Mouse (Mus musculus) lung, embryonic 15.5 days (tissue): ENCODE data around the gene Fgfr2. TPM values are rescaled to one million over a fixed set of nuclear protein-coding genes. Genes with fewer than 3 reads are reported as not detected.

Experiments used
- ATAC-seq: fragments of 200-750 bp; cut with Nextera tagmentation; 2 replicates; pipeline ENCODE4 v1.8.0; 2017; ENCODE audit warnings: moderate number of reproducible peaks, borderline replicate concordance; ENCODE audit not compliant: low FRiP score, low TSS enrichment; ENCODE audit errors: extremely low read depth
- H3K27ac ChIP-seq: fragments of 300-500 bp; sonication (generic); 2 replicates; pipeline ENCODE4 v1.5.1; 2015; ENCODE audit warnings: moderate library complexity, mild to moderate bottlenecking, inconsistent platforms
- H3K27me3 ChIP-seq: fragments of 300-500 bp; sonication (generic); 2 replicates; pipeline ENCODE4 v1.6.1; 2015; ENCODE audit warnings: inconsistent platforms
- H3K36me3 ChIP-seq: fragments of 300-500 bp; sonication (generic); 2 replicates; pipeline ENCODE4 v1.6.1; 2015; ENCODE audit warnings: inconsistent platforms
- H3K4me1 ChIP-seq: fragments of 300-500 bp; sonication (generic); 2 replicates; pipeline ENCODE4 v1.6.1; 2015; ENCODE audit warnings: inconsistent platforms
- H3K4me2 ChIP-seq: fragments of 300-500 bp; sonication (generic); 2 replicates; pipeline ENCODE4 v1.6.1; 2015; ENCODE audit warnings: inconsistent platforms, mild to moderate bottlenecking, moderate library complexity
- H3K4me3 ChIP-seq: fragments of 300-500 bp; sonication (generic); 2 replicates; pipeline ENCODE4 v1.5.1; 2015; ENCODE audit warnings: mild to moderate bottlenecking, inconsistent platforms
- H3K9ac ChIP-seq: fragments of 300-500 bp; sonication (generic); 2 replicates; pipeline ENCODE4 v1.6.1; 2015; ENCODE audit warnings: inconsistent platforms
- H3K9me3 ChIP-seq: fragments of 300-500 bp; sonication (generic); 2 replicates; pipeline ENCODE4 v1.6.1; 2016; ENCODE audit warnings: inconsistent platforms
- WGBS: fragments of 180-500 bp; shearing (Covaris S2); methylation state at CpG from one replicate; pipeline ENCODE4 v1.1.7; 2015; 5-methylcytosine and 5-hydroxymethylcytosine counted together
- polyA plus RNA-seq: library from polyadenylated mRNA; unstranded; fragments of >200 nt; fragmentation: Nextera tagmentation; extraction: Ambion mirVana; gene quantifications from 2 replicates; pipeline ENCODE4 v1.2.1, GENCODE M21; 2015

Fgfr2 gene
- polyA plus RNA-seq, 1 experiment from 2014 or later: 160 TPM

- no peak overlapping the region for H3K4me2 ChIP-seq
- 58% methylated on average over 4 of the region's 4 CpGs for WGBS
- peaks cover 13% of the 10 kb centered on the region for H3K36me3 ChIP-seq
- H3K27ac ChIP-seq: no peak overlapping the region
- no peak for ATAC-seq
- no peak overlapping the region for H3K4me3 ChIP-seq
- H3K4me1 ChIP-seq: no peaks in the 10 kb centered on the region
- H3K9me3 ChIP-seq: no peaks in the 10 kb centered on the region
- no peak overlapping the region for H3K9ac ChIP-seq
- no peaks in the 10 kb centered on the region for H3K27me3 ChIP-seq
Measured at GRCm38 (mm10) chr7:132888518-132889249, 234.5 kb downstream of the Fgfr2 start.

GRCm38 (mm10) chr7:132888052-132888451 is 235.1 kb downstream of the Fgfr2 start:
- H3K9me3 ChIP-seq: no peaks in the 10 kb centered on the region

GRCm38 (mm10) chr7:132887019-132887804 is 235.9 kb downstream of the Fgfr2 start:
- ATAC-seq: no peak
- 0 out of 2 replicates have a peak overlapping the region, but pooled peaks have one; percentile 30 for H3K27ac ChIP-seq
- 46% methylated on average over 7 of the region's 7 CpGs for WGBS
- H3K9ac ChIP-seq: no peak overlapping the region
- H3K27me3 ChIP-seq: no peaks in the 10 kb centered on the region
- H3K9me3 ChIP-seq: no peaks in the 10 kb centered on the region
- no peak overlapping the region for H3K4me2 ChIP-seq
- peaks cover 28% of the 10 kb centered on the region for H3K36me3 ChIP-seq
- H3K4me3 ChIP-seq: no peak overlapping the region
- no peaks in the 10 kb centered on the region for H3K4me1 ChIP-seq

More at GRCm38 (mm10) chr7:132888052-132888451, 235.1 kb downstream of the Fgfr2 start:
- 42% methylated on average over 3 of the region's 3 CpGs for WGBS
- Histone ChIP-seq H3K36me3 (peaks cover 20% of the 10 kb centered on the region), H3K9ac (no peak overlapping the region), H3K4me2 (no peak overlapping the region), H3K27ac (no peak overlapping the region), H3K4me3 (no peak overlapping the region), H3K4me1 (no peaks in the 10 kb centered on the region), H3K27me3 (no peaks in the 10 kb centered on the region)
- ATAC-seq: no peak

GRCm38 (mm10) chr7:132884031-132884430 is 239.1 kb downstream of the Fgfr2 start:
- H3K4me1 ChIP-seq: no peaks in the 10 kb centered on the region
- no peaks in the 10 kb centered on the region for H3K27me3 ChIP-seq
- no peak overlapping the region for H3K27ac ChIP-seq
- no peak for ATAC-seq
- WGBS: 91% methylated on average over 7 of the region's 7 CpGs
- no peak overlapping the region for H3K9ac ChIP-seq
- no peaks in the 10 kb centered on the region for H3K9me3 ChIP-seq
- H3K36me3 ChIP-seq: peaks cover 57% of the 10 kb centered on the region
- no peak overlapping the region for H3K4me2 ChIP-seq
- no peak overlapping the region for H3K4me3 ChIP-seq

- ATAC-seq: no peak
- H3K9me3 ChIP-seq: no peaks in the 10 kb centered on the region
- H3K9ac ChIP-seq: no peak overlapping the region
- no peaks in the 10 kb centered on the region for H3K27me3 ChIP-seq
- H3K4me2 ChIP-seq: no peak overlapping the region
- no peak overlapping the region for H3K4me3 ChIP-seq
- no peak overlapping the region for H3K27ac ChIP-seq
- H3K36me3 ChIP-seq: peaks cover 70% of the 10 kb centered on the region
- WGBS: 68% methylated on average over 2 of the region's 2 CpGs
- no peaks in the 10 kb centered on the region for H3K4me1 ChIP-seq
Measured at GRCm38 (mm10) chr7:132882343-132882742, 240.8 kb downstream of the Fgfr2 start.

- ATAC-seq: no peak
- Histone ChIP-seq H3K4me1 (no peaks in the 10 kb centered on the region), H3K4me3 (no peak overlapping the region), H3K36me3 (peaks cover 91% of the 10 kb centered on the region), H3K9ac (no peak overlapping the region), H3K4me2 (no peak overlapping the region), H3K9me3 (no peaks in the 10 kb centered on the region), H3K27ac (no peak overlapping the region), H3K27me3 (no peaks in the 10 kb centered on the region)
- WGBS: 77% methylated on average over 1 of the region's 1 CpGs
Measured at GRCm38 (mm10) chr7:132880276-132880675, 242.9 kb downstream of the Fgfr2 start.

- Histone ChIP-seq H3K4me3 (no peak overlapping the region), H3K4me1 (no peaks in the 10 kb centered on the region), H3K36me3 (peaks cover 90% of the 10 kb centered on the region), H3K4me2 (no peak overlapping the region), H3K27me3 (no peaks in the 10 kb centered on the region), H3K27ac (no peak overlapping the region), H3K9ac (no peak overlapping the region), H3K9me3 (no peaks in the 10 kb centered on the region)
- ATAC-seq: no peak
- 91% methylated on average over 2 of the region's 2 CpGs for WGBS
Measured at GRCm38 (mm10) chr7:132875391-132876086, 247.6 kb downstream of the Fgfr2 start.

- H3K4me2 ChIP-seq: no peak overlapping the region
- WGBS: 99% methylated on average over 2 of the region's 2 CpGs
- H3K4me3 ChIP-seq: no peak overlapping the region
- H3K9me3 ChIP-seq: no peaks in the 10 kb centered on the region
- H3K36me3 ChIP-seq: peaks cover 86% of the 10 kb centered on the region
- H3K4me1 ChIP-seq: no peaks in the 10 kb centered on the region
- no peak overlapping the region for H3K27ac ChIP-seq
- no peak overlapping the region for H3K9ac ChIP-seq
- no peak for ATAC-seq
- no peaks in the 10 kb centered on the region for H3K27me3 ChIP-seq
Measured at GRCm38 (mm10) chr7:132873043-132873442, 250.1 kb downstream of the Fgfr2 start.

- no peak overlapping the region for H3K27ac ChIP-seq
- no peaks in the 10 kb centered on the region for H3K27me3 ChIP-seq
- 93% methylated on average over 9 of the region's 9 CpGs for whole genome bisulfite sequencing
- no peak overlapping the region for H3K9ac ChIP-seq
- H3K4me2 ChIP-seq: no peak overlapping the region
- no peak overlapping the region for H3K4me3 ChIP-seq
- ATAC-seq: no peak
- peaks cover 54% of the 10 kb centered on the region for H3K36me3 ChIP-seq
- H3K9me3 ChIP-seq: no peaks in the 10 kb centered on the region
- no peaks in the 10 kb centered on the region for H3K4me1 ChIP-seq
Measured at GRCm38 (mm10) chr7:132866316-132866715, 256.8 kb downstream of the Fgfr2 start.

- no peaks in the 10 kb centered on the region for H3K27me3 ChIP-seq
- H3K4me1 ChIP-seq: peaks cover 10% of the 10 kb centered on the region
- H3K4me3 ChIP-seq: peak within 1 kb of the TSS; percentile 85
- peak within 1 kb of the TSS; percentile 70 for H3K4me2 ChIP-seq
- ATAC-seq: peak; percentile 95
- H3K9ac ChIP-seq: peak within 1 kb of the TSS; percentile 86
- H3K9me3 ChIP-seq: no peaks in the 10 kb centered on the region
- under 1% methylated on average over 53 of the region's 53 CpGs for WGBS
- H3K27ac ChIP-seq: peak within 1 kb of the TSS; percentile 84
- no peaks in the 10 kb centered on the region for H3K36me3 ChIP-seq
Measured at GRCm38 (mm10) chr7:132859042-132859958, 263.9 kb downstream of the Fgfr2 start, which contains the start of gene Abraxas2. Gene Abraxas2, plus strand, starts transcription at chr7:132859225.

- ATAC-seq: no peak
- no peak overlapping the region for H3K27ac ChIP-seq
- no peak overlapping the region for H3K4me3 ChIP-seq
- H3K36me3 ChIP-seq: no peaks in the 10 kb centered on the region
- 62% methylated on average over 5 of the region's 5 CpGs for WGBS
- H3K27me3 ChIP-seq: no peaks in the 10 kb centered on the region
- no peak overlapping the region for H3K4me2 ChIP-seq
- H3K9ac ChIP-seq: no peak overlapping the region
- H3K9me3 ChIP-seq: no peaks in the 10 kb centered on the region
- H3K4me1 ChIP-seq: peaks cover 10% of the 10 kb centered on the region
Measured at GRCm38 (mm10) chr7:132858043-132858608, 265.0 kb downstream of the Fgfr2 start.
